Mouse (Mus musculus): Measurements from ENCODE around the gene Lrwd1. TPM values are rescaled to one million over a fixed set of nuclear protein-coding genes. Genes with fewer than 3 reads are reported as not detected.

Lrwd1 gene
- polyA plus RNA-seq, 1 experiment from 2014 or later, result 15.1 TPM

- Histone ChIP-seq H3K27me3 (no peaks in the 10 kb centered on the region), H3K4me1 (replicated peaks) (no peaks in the 10 kb centered on the region), H3K4me2 (no peak overlapping the region), H3K36me3 (peaks cover 25% of the 10 kb centered on the region), H3K9me3 (replicated peaks) (no peaks in the 10 kb centered on the region), H3K27ac (no peak overlapping the region), H3K4me3 (no peak overlapping the region), H3K9ac (no peak overlapping the region)
- ATAC-seq (replicated peaks; ENCODE audit: insufficient number of reproducible peaks, insufficient read depth, low FRiP score, low read depth), result no peak
- WGBS, result 58% methylated on average over 12 of the region's 12 CpGs
These were observed 8.9 kb upstream of the Lrwd1 start for GRCm38 (mm10) chr5:136144606-136145430.

DNA sequence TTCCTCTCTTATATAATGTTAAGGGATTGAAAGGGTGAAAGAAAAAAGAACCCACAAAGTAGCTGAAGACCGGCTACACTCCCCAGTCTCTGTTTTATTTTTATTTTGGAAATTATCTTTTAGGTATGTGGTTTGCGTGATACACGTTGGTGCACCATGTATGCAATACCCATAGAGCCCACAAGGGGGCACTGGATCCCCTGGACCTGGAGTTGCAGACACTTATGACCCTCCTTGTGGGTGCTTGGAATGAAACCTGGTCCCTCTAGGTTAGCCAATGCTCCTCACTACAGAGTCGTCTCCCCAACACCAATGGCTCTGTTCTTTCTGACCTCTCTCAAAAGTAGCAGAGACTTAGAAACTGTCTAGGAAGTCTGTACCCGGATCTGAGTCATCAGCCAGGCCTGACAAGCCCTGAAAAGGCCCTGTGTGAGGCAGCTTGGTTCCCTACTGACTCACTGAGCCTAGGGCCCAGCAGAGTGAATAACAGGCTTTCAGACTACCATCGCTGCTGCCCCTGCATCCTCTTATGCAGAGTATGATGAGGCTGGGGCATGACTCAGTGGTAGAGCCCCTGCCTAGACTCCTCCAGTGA, 7.4 kb upstream of the Lrwd1 start:
- H3K9me3 ChIP-seq (replicated peaks), result no peaks in the 10 kb centered on the region
- no peaks in the 10 kb centered on the region for H3K4me1 ChIP-seq (replicated peaks)
- H3K9ac ChIP-seq, result no peak overlapping the region
- 86% methylated on average over 6 of the region's 6 CpGs for WGBS
- no peak overlapping the region for H3K4me3 ChIP-seq
- no peak overlapping the region for H3K27ac ChIP-seq
- no peak for ATAC-seq (replicated peaks; ENCODE audit: insufficient number of reproducible peaks, insufficient read depth, low FRiP score, low read depth)
- H3K4me2 ChIP-seq, result no peak overlapping the region
- H3K27me3 ChIP-seq, result no peaks in the 10 kb centered on the region
- peaks cover 31% of the 10 kb centered on the region for H3K36me3 ChIP-seq

DNA sequence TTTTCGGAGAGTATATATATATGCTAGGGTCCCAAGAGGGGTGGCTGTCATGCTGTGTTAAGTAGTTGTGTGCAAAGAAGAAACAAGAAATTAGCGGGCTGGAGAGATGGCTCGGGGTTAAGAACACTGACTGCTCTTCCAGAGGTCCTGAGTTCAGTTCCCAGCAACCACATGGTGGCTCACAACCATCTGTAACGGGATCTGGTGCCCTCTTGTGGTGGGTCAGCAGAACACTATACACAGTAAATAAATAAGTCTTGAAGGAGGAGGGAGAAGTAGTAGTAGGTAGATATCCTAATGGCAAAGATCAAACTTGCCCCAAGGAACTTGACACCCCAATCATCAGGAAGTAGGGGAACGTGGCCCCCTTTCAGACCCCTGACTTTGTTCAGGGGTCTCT, 6.9 kb upstream of the Lrwd1 start:
- ATAC-seq (replicated peaks; ENCODE audit: insufficient number of reproducible peaks, insufficient read depth, low FRiP score, low read depth), result no peak
- no peak overlapping the region for H3K4me3 ChIP-seq
- H3K27me3 ChIP-seq, result no peaks in the 10 kb centered on the region
- no peak overlapping the region for H3K4me2 ChIP-seq
- H3K4me1 ChIP-seq (replicated peaks), result 0 out of 2 replicates have a peak, but pooled peaks cover under 1% of the 10 kb centered on the region
- no peak overlapping the region for H3K9ac ChIP-seq
- WGBS, result 85% methylated on average over 5 of the region's 5 CpGs
- H3K36me3 ChIP-seq, result peaks cover 31% of the 10 kb centered on the region
- H3K9me3 ChIP-seq (replicated peaks), result no peaks in the 10 kb centered on the region
- H3K27ac ChIP-seq, result no peak overlapping the region

DNA sequence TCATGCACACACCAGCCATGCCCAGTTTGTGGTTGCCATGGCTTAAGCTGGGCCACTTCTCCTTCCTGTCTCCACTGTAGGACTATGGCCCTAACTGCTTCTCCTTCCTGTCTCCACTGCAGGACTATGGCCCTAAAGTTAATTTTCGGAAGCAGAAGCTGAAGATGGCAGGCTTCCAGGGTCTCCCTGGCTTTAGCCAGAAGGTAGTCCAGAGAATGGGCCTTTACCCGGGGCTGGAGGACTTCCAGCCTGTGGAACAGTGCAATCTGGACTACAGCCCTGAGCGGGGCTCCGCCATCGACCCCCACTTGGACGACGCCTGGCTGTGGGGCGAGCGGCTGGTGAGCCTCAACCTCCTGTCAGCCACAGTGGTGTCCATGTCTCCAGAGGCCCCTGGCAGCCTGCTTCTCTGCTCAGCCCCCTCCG, 4.2 kb upstream of the Lrwd1 start:
- Histone ChIP-seq H3K4me1 (replicated peaks) (peaks cover 14% of the 10 kb centered on the region), H3K27ac (no peak overlapping the region), H3K9ac (no peak overlapping the region), H3K4me3 (no peak overlapping the region), H3K4me2 (no peak overlapping the region), H3K9me3 (replicated peaks) (no peaks in the 10 kb centered on the region), H3K27me3 (no peaks in the 10 kb centered on the region), H3K36me3 (peaks cover 31% of the 10 kb centered on the region)
- WGBS, result 85% methylated on average over 10 of the region's 10 CpGs
- no peak for ATAC-seq (replicated peaks; ENCODE audit: insufficient number of reproducible peaks, insufficient read depth, low FRiP score, low read depth)

GRCm38 (mm10) chr5:136139393-136139792, 3.5 kb upstream of the Lrwd1 start:
- Histone ChIP-seq H3K9ac (no peak overlapping the region), H3K9me3 (replicated peaks) (no peaks in the 10 kb centered on the region), H3K27me3 (no peaks in the 10 kb centered on the region), H3K36me3 (peaks cover 31% of the 10 kb centered on the region), H3K27ac (no peak overlapping the region), H3K4me1 (replicated peaks) (peaks cover 18% of the 10 kb centered on the region), H3K4me3 (no peak overlapping the region), H3K4me2 (no peak overlapping the region)
- ATAC-seq (replicated peaks; ENCODE audit: insufficient number of reproducible peaks, insufficient read depth, low FRiP score, low read depth), result no peak
- WGBS, result 93% methylated on average over 13 of the region's 13 CpGs

DNA sequence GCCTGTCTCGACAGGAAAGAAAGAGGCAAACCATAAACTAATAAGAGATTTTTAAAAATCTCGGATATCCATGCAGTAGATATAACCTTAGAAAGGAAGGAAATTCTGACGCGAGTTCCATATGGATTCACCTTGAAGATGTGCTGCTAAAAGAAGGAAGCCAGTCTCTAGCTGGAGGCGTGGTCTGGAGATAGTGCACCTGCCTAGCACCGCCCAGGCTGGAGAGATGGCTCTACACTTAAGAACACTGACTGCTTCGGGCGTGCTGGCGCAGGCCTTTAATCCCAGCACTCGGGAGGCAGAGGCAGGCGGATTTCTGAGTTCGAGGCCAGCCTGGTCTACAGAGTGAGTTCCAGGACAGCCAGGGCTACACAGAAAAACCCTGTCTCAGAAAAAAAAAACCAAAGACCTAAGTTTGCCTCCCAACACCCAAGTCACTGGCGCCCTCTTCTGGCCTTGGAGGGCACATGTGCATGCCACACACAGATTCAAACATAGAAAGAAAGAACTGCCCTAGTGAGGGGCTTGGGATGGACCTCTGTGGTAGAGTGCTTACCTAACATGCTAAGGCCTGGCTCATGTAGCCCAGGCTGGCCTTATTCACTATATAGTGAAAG, 1.9 kb upstream of the Lrwd1 start:
- Histone ChIP-seq H3K4me1 (replicated peaks) (peaks cover 18% of the 10 kb centered on the region), H3K4me2 (no peak overlapping the region), H3K9me3 (replicated peaks) (no peaks in the 10 kb centered on the region), H3K36me3 (peaks cover 33% of the 10 kb centered on the region), H3K9ac (no peak overlapping the region), H3K27ac (no peak overlapping the region), H3K27me3 (no peaks in the 10 kb centered on the region), H3K4me3 (no peak overlapping the region)
- ATAC-seq (replicated peaks; ENCODE audit: insufficient number of reproducible peaks, insufficient read depth, low FRiP score, low read depth), result no peak
- WGBS, result 74% methylated on average over 13 of the region's 13 CpGs

DNA sequence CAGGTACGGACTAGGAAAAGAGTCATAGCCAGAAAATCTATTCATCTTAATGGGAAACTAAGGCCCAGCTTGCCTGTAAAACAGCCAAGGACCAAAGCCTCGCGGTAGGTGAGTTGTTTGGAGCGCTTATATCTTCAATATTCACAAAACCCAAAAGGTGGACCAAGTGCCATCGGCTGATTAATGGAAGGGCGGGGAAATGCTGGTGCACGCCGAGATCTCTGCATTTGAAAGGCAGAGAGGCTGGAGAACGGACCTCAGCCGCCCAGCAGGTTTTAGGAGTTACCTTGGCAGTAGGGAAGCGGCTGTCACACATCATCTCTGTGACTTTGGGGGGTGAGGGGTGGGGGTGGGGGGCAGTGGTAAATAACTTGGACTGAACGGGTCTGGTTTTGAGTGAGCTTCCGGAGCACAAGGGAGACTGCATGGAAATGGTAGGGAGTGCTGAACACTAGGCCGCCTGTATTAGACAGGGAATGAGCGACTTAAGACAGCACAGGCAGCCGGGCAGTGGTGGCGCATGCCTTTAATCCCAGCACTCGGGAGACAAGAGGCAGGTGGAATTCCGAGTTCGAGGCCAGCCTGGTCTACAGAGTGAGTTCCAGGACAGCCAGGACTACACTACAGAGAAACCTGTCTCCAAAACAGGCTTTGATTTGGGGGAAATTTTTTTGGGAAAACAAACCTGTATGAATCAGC, 567 bp upstream of the Lrwd1 start:
- Histone ChIP-seq H3K4me2 (peak overlapping the region; percentile 79), H3K4me1 (replicated peaks) (peaks cover 18% of the 10 kb centered on the region), H3K9ac (peak overlapping the region; percentile 62), H3K36me3 (peaks cover 35% of the 10 kb centered on the region), H3K9me3 (replicated peaks) (no peaks in the 10 kb centered on the region), H3K27me3 (no peaks in the 10 kb centered on the region), H3K4me3 (peak overlapping the region; percentile 70), H3K27ac (peak overlapping the region; percentile 49)
- no peak for ATAC-seq (replicated peaks; ENCODE audit: insufficient number of reproducible peaks, insufficient read depth, low FRiP score, low read depth)
- WGBS, result 5% methylated on average over 20 of the region's 20 CpGs

- H3K27ac ChIP-seq, result no peak overlapping the region
- no peak overlapping the region for H3K4me3 ChIP-seq
- no peaks in the 10 kb centered on the region for H3K9me3 ChIP-seq (replicated peaks)
- H3K4me2 ChIP-seq, result no peak overlapping the region
- H3K4me1 ChIP-seq (replicated peaks), result peaks cover 13% of the 10 kb centered on the region
- WGBS, result 84% methylated on average over 10 of the region's 10 CpGs
- no peak overlapping the region for H3K9ac ChIP-seq
- H3K27me3 ChIP-seq, result no peaks in the 10 kb centered on the region
- peaks cover 47% of the 10 kb centered on the region for H3K36me3 ChIP-seq
- ATAC-seq (replicated peaks; ENCODE audit: insufficient number of reproducible peaks, insufficient read depth, low FRiP score, low read depth), result no peak
These were observed 13.7 kb downstream of the Lrwd1 start for GRCm38 (mm10) chr5:136122165-136122564.

- Histone ChIP-seq H3K36me3 (peaks cover 14% of the 10 kb centered on the region; the same call in 1 of the 2 replicates), H3K27me3 (no peaks in the 10 kb centered on the region), H3K4me3 (peak overlapping the region; percentile 98), H3K9ac (peak overlapping the region; percentile 86), H3K27ac (peak overlapping the region; percentile 66), H3K9me3 (replicated peaks) (no peaks in the 10 kb centered on the region), H3K4me1 (replicated peaks) (peaks cover 21% of the 10 kb centered on the region), H3K4me2 (peak overlapping the region; percentile 95)
- ATAC-seq (replicated peaks; ENCODE audit: insufficient number of reproducible peaks, insufficient read depth, low FRiP score, low read depth), result peak; percentile 20; the same call in 1 of the 2 replicates
- WGBS, result under 1% methylated on average over 22 of the region's 22 CpGs
These were observed 19.1 kb downstream of the Lrwd1 start for GRCm38 (mm10) chr5:136116784-136117112.

DNA sequence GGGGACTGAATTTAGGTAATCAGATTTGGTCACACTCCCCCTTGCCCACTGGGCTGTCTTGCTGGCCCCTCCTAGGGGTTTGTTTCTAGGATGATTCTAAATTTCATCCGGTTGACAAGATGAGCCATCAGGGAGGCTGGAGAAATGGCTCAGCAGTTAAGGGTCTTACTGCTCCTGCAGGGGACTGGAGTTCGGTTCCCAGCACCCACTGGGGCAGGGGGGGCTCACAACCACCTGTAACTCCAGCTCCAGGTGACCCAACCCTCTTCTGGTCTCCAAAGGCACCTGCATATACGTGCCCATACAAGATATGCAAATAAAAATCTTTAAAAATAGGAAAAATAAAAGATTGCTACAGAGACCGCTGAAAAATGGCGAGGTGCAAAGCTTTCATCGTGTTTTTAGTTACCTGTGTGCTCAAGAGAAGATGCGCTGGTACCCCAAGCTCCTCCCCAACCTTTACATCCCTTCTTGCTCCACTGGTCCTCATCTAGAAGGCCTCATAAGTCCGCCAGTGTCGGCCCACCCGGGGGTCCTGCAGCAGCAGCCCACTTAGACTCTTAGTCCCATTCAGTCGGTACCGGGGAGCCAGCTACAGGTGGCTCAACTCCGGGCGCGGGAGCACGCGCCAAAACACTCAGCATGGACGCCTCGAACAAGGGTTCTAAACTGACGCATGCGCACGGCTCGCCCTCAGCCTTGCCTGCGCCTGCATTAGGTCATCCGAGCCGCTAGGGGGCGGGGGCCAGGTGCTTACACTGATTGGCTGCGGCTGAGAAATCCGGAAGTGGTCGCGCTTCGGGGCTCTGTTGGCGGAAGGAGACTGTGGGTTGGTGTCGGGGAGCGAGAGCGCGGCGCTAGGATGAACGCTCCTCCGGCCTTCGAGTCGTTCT, 19.7 kb downstream of the Lrwd1 start, which contains the start of gene Polr2j:
Gene Polr2j, plus strand, starts transcription at position 741 of the 893 bp plus-strand sequence.
- Histone ChIP-seq H3K27ac (peak within 1 kb of the TSS; percentile 66), H3K27me3 (no peaks in the 10 kb centered on the region), H3K4me3 (peak within 1 kb of the TSS; percentile 98), H3K9ac (peak within 1 kb of the TSS; percentile 86), H3K4me1 (replicated peaks) (peaks cover 21% of the 10 kb centered on the region), H3K4me2 (peak within 1 kb of the TSS; percentile 95), H3K36me3 (peaks cover 12% of the 10 kb centered on the region; the same call in 1 of the 2 replicates), H3K9me3 (replicated peaks) (no peaks in the 10 kb centered on the region)
- 3% methylated on average over 42 of the region's 42 CpGs for WGBS
- peak; percentile 94 for ATAC-seq (replicated peaks; ENCODE audit: insufficient number of reproducible peaks, insufficient read depth, low FRiP score, low read depth)
